Mouse (Mus musculus): ENCODE measurements around the gene Pck1. TPM values are rescaled to one million over a fixed set of nuclear protein-coding genes. Genes with fewer than 3 reads are reported as not detected.

Pck1 gene
- polyA plus RNA-seq, 1 experiment, result 6.6 TPM

DNA sequence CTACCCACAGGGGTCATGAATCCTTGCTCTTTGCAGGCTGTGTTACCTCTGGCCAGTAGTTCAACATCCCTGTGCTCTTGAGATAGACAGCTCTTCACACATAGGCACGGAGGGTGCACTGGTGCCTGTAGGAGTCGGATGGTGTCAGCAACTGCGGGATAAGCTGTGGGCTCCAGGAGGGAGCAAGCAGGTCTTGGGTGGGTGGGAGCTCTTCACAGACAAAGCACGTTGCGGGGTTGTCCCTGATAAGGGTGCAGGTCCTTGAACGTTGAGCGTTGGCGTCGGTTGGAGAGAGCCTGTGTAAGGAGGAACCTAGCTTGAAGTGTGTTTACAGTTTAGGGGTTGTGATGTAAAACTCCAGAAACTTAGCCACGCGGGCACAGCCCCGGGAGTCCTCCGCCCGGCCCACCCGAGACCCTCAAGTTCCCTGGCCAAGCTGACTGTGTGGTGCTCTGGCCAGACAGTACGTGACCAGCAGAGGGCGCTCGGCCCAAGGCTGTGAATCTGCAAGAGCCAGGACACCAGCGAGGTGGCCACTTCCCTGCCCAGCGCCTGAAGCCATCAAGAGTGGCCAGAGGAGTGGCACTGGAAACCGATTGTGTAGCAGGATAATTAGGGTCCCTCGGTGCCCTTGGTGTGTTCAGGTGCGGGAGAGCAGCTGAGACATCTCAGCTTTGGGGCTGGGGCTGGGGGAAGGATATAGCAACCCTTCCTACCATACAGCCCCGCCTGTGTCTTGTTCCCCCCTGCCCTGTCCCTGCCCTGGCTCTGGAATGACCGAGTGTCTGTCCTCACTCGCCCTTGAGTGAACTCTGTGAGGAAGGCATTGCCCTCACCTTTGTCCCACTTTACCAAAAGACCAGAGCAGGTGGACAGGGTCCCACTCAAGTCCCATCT lies 33.4 kb downstream of the Pck1 start:
- DNase-seq (ENCODE audit: low read depth, low spot score), result no peak
- WGBS, result 17% methylated on average over 26 of the region's 26 CpGs

DNA sequence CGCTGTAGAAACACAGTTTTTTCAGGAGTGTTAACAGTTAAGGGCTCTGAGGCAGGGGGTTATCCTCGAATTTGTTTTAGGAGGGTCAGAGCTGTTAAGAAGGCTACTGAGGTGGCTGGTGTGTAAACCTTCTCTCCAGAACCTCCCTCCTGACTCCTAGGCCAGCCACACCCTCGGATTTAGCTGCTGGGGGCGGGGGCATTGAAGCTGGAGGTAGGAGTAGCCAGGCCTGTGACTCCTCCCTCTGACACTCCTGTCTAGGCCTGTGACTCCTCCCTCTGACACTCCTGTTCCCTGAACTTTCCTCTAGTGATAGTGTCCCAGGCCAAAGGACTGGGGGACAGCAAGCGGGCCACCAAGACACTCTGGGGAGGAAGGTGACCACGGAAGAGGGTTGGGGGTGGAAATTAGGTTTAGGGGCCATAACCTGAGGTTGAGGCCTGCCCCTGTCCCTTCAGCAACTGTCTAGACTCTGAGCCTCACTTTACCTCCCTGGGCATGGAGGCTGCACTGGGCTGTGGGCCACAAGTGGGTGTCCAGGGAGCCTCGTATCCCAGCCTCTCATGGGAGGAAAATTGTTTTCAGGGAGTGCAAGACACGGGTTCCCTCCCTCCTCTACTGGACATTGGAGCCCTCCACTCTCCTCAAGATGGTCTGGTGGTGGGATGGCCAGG lies 34.5 kb downstream of the Pck1 start:
- 26% methylated on average over 8 of the region's 8 CpGs for WGBS
- DNase-seq (ENCODE audit: low read depth, low spot score), result peak; percentile 73

DNA sequence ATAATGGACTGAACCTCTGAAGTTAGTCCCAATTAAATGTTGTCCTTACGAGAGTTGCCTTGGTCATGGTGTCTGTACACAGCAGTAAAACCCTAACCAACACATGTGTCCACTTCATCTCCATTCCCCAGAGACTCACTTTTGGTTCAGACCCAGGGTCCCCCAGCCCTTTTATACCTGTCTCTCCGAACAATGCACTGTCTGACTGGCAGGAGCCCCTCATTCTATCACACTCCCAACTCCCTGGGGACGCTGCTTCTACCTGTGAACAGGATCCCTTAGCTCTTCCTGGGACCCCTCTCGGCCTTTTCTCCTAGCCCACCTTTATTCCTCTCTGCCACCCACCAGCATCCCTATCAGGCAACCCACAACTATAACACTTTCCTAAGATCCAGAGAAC lies 41.9 kb downstream of the Pck1 start:
- 92% methylated on average over 4 of the region's 4 CpGs for WGBS
- no peak for DNase-seq (ENCODE audit: low read depth, low spot score)

DNA sequence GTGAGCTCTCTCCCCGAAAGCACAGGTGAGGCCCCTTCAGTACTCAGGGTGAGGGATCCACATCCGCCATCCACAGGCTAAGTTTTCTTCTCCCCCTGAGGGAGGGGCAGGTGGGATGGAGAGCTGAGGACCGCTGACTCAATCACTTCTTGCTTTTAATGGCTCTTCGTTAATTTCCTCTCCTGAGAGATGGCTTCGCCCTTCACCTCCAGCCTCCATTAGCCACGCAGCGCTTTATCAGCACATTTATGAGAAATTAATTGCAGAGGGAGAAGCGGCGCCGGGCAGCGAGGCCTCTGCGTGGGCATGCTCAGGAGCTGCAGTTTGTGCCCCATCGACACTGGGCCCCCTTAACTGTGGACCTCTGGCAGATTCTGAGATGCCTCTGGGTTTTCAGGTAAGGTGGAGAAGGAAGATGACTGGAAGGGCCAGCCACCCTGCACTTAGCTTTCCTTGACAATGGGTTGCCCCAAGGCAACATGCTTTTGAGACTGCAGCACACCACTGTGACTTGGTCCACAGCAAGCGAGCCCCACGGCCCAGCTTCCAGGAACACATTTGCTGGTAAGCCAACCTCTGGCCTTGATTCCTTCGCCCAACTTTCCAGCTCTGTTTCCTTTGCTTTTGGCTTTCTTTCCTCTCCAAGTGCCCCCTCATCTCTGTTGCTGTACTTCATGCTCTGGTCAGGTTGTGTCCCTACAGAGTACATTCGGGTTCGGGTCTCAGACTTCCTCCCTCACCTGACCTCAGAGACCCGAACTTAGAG lies 50.3 kb downstream of the Pck1 start:
- no peak for DNase-seq (ENCODE audit: low read depth, low spot score)
- WGBS, result 93% methylated on average over 19 of the region's 19 CpGs

DNA sequence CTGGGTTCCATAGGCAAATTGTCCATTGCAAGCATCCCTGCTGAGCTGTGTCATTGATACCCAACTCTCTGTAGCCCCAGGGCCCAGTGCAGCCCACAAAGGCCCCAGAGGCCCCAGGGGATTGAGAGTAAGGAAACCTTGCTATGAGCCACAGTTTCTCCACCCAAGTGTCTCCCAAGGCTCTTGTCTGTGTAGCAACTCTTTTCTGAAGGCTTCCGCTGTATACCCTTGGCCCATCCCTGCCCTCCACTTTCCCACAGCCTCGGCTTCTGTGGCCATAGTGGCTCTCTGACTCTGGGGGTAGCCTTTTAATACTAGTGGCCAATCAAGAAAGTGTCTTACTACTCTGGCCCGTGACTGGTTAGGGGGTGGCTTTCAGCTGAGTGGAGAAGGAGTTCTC lies 50.9 kb downstream of the Pck1 start:
- no peak for DNase-seq (ENCODE audit: low read depth, low spot score)
- 91% methylated on average over 3 of the region's 3 CpGs for WGBS

DNA sequence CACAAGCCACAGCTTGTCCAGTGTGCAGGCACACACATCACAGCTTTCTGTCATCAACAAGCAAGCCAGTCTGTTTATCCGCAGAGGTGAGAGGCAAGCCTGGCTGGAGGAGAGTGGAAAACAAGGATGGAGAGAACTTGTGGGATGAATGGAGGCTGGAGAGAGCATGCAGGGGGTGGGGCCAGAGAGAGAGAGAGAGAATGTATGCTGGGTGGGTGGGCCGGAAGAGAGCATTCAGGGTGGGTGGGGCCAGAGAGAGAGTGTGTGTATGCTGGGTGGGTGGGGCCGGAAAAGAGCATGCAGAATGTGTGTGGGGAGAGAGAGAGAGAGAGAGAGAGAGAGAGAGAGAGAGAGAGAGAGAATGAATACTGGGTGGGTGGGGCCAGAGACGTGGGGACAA lies 51.8 kb downstream of the Pck1 start:
- no peak for DNase-seq (ENCODE audit: low read depth, low spot score)
- WGBS, result 46% methylated on average over 4 of the region's 4 CpGs

DNA sequence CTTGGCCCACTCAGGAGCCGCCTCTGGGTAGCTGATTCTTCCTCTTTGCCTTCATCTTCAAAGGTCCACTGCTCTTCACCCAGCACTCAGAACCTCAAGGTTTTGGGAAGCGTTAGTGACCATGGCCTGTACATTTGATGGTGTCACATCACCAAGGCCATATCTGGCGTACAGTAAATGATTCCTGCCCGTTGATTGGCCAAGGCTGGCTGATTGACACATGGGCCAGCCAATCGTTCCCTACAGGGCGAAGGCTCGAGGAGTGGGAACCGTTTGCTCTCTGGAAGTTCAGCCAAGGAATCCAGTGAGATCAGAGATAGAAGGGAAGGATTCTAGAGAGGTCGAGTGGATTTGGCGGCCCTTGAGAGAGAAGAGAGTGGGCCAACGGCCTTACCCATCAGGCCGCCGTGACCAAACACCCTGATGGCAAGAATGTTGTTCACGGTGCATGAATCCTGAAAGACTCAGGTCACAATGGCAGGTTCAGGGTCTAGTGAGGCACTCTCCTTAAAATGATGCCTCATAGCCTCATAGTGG lies 52.8 kb downstream of the Pck1 start:
- 93% methylated on average over 14 of the region's 14 CpGs for WGBS

DNA sequence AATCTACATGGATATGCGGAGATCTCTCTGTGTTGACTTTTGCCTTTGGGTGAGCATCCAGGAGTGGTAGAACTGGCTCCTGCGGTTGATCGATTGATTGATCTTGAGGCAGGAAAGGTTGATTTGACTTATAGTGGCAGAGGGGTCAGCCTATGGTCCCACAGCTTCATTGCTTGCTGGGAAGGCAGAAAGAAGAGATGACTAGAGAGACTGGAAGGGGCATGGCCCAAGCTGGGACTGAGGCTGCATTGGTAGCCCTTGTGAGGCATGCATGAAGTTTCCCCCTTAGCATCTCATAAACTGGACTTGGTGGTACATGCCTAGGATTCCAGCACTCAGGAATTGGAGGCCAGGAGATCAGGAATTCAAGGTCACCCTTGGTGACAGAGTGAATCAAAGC lies 54.2 kb downstream of the Pck1 start:
- WGBS, result 96% methylated on average over 3 of the region's 3 CpGs
- no peak for DNase-seq (ENCODE audit: low read depth, low spot score)

More for the DNA sequence above, 52.8 kb downstream of the Pck1 start:
- no peak for DNase-seq (ENCODE audit: low read depth, low spot score)

Other genes starting within 250 kb of the Pck1 start
- gene Bmp7, start 212.7 kb upstream of the Pck1 start, polyA plus RNA-seq (2012; rRNA removed), result 10.8 and 14.4 TPM in 2 replicates
- 0.63 and 1.3 TPM in 2 replicates for gene Spo11, start 175.3 kb upstream of the Pck1 start, polyA plus RNA-seq (2012; rRNA removed)
- gene Rae1, start 152.9 kb upstream of the Pck1 start, polyA plus RNA-seq (2012; rRNA removed), result 51.8 and 54.5 TPM in 2 replicates
- 70.9 and 83.8 TPM in 2 replicates for gene Rbm38, start 132.6 kb upstream of the Pck1 start, polyA plus RNA-seq (2012; rRNA removed)
- gene Ctcfl, start 33.5 kb upstream of the Pck1 start, polyA plus RNA-seq (2012; rRNA removed), result not detected in 2 replicates
- gene Zbp1, start 65.9 kb downstream of the Pck1 start, polyA plus RNA-seq (2012; rRNA removed), result 62.1 and 90.8 TPM in 2 replicates
- 38.0 and 45.6 TPM in 2 replicates for gene Pmepa1, start 123.5 kb downstream of the Pck1 start, polyA plus RNA-seq (2012; rRNA removed)